Mouse (Mus musculus) kidney, embryonic 14.5 days (tissue): ENCODE results near the gene Hist1h2aa. TPM values are rescaled to one million over a fixed set of nuclear protein-coding genes. Genes with fewer than 3 reads are reported as not detected.
A peak's percentile ranks its signal among the peaks of the same experiment; 100 is the strongest.

Experiments used
- ATAC-seq: fragments of 200-750 bp; cut with Nextera tagmentation; 2 replicates; pipeline ENCODE4 v1.8.0; 2017; ENCODE audit warnings: moderate number of reproducible peaks, mild to moderate bottlenecking, moderate TSS enrichment, moderate library complexity; ENCODE audit not compliant: low FRiP score, low TSS enrichment
- H3K27ac ChIP-seq: fragments of 300-500 bp; sonication (generic); 2 replicates; pipeline ENCODE4 v1.5.1; 2014; ENCODE audit warnings: low read depth, mild to moderate bottlenecking, low read length, moderate library complexity, mixed read lengths
- H3K27me3 ChIP-seq: fragments of 300-500 bp; sonication (generic); 2 replicates; pipeline ENCODE4 v1.6.1; 2014; ENCODE audit warnings: mild to moderate bottlenecking, low read length; ENCODE audit not compliant: control insufficient read depth, insufficient read depth
- H3K36me3 ChIP-seq: fragments of 300-500 bp; sonication (generic); 2 replicates; pipeline ENCODE4 v1.6.1; 2014; ENCODE audit warnings: low read length, mixed read lengths; ENCODE audit not compliant: control insufficient read depth, insufficient read depth
- H3K4me1 ChIP-seq: fragments of 300-500 bp; sonication (generic); 2 replicates; pipeline ENCODE4 v1.6.1; 2014; ENCODE audit warnings: low read length, mixed read lengths; ENCODE audit not compliant: control insufficient read depth, insufficient read depth
- H3K4me2 ChIP-seq: fragments of 300-500 bp; sonication (generic); replicated peaks from 2 replicates; pipeline ENCODE4 v1.6.1; 2014; ENCODE audit warnings: low read depth, mild to moderate bottlenecking, low read length
- H3K4me3 ChIP-seq: fragments of 300-500 bp; sonication (generic); 2 replicates; pipeline ENCODE4 v1.5.1; 2014; ENCODE audit warnings: mild to moderate bottlenecking, low read length
- H3K9ac ChIP-seq: fragments of 300-500 bp; sonication (generic); 2 replicates; pipeline ENCODE4 v1.6.1; 2014; ENCODE audit warnings: low read depth, mild to moderate bottlenecking, low read length, moderate library complexity
- H3K9me3 ChIP-seq: fragments of 300-500 bp; sonication (generic); 2 replicates; pipeline ENCODE4 v1.6.1; 2016; ENCODE audit warnings: low read length; ENCODE audit not compliant: control insufficient read depth
- WGBS: fragments of 180-500 bp; shearing (Covaris S2); extraction: QIAGEN DNeasy Blood & Tissue Kit; methylation state at CpG from one replicate; pipeline ENCODE4 v1.1.7; 2014; 5-methylcytosine and 5-hydroxymethylcytosine counted together
- polyA plus RNA-seq: library from polyadenylated mRNA; unstranded; fragments of >200 nt; fragmentation: Nextera tagmentation; extraction: Ambion mirVana; gene quantifications from 2 replicates; pipeline ENCODE4 v1.2.1, GENCODE M21; 2014

Gene Hist1h2aa
- not detected in 2 replicates for polyA plus RNA-seq

DNA sequence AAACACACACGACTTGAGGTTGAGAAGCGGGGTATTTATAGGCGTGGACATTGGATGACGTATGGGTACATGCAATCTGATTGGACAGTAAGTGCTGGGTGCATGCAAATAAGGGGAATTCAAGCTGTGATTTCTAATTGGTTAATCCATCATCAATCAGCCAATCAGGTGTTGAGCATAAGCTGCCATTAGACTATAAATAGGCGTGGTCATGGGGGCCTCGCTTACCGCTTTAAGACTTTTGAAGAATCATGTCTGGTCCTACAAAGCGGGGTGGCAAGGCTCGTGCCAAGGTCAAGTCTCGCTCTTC lies at the start of gene Hist1h2aa:
Gene Hist1h2aa (plus strand): TSS at position 252 of the 310 bp plus-strand sequence.
- Histone ChIP-seq H3K4me3 (no peak within 1 kb of the TSS), H3K4me2 (no peak within 1 kb of the TSS), H3K9ac (no peak within 1 kb of the TSS), H3K36me3 (no peaks in the 10 kb centered on the region), H3K27ac (no peak within 1 kb of the TSS), H3K27me3 (no peaks in the 10 kb centered on the region), H3K4me1 (no peaks in the 10 kb centered on the region), H3K9me3 (no peaks in the 10 kb centered on the region)
- 92% methylated on average over 10 of the region's 10 CpGs for WGBS
- no peak for ATAC-seq

DNA sequence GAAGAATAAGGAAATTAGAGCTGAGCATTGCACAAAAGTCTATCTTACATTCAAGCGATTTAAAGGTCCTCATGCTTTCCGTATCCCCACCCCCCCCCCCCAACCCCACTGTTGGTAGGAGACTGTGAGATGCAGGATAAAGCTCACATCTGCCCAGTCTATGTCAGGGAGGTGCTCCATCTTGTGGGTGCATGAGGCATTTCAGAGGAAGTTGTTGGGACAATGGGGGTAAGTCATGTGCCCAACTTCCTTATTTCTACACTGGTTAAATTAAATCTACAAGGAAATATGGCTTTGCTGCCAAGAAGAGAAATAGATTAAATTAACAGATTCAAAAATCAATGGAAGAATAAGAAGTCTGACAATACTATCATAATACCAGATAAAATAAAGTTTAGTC lies 48.7 kb upstream of the Hist1h2aa start:
- no peak overlapping the region for H3K9ac ChIP-seq
- H3K27me3 ChIP-seq: no peaks in the 10 kb centered on the region
- no peaks in the 10 kb centered on the region for H3K9me3 ChIP-seq
- no peaks in the 10 kb centered on the region for H3K36me3 ChIP-seq
- WGBS: 41% methylated on average over 2 of the region's 2 CpGs
- H3K4me2 ChIP-seq: no peak overlapping the region
- no peak overlapping the region for H3K4me3 ChIP-seq
- ATAC-seq: no peak
- no peak overlapping the region for H3K27ac ChIP-seq
- 0 out of 2 replicates have a peak, but pooled peaks cover 4% of the 10 kb centered on the region for H3K4me1 ChIP-seq

DNA sequence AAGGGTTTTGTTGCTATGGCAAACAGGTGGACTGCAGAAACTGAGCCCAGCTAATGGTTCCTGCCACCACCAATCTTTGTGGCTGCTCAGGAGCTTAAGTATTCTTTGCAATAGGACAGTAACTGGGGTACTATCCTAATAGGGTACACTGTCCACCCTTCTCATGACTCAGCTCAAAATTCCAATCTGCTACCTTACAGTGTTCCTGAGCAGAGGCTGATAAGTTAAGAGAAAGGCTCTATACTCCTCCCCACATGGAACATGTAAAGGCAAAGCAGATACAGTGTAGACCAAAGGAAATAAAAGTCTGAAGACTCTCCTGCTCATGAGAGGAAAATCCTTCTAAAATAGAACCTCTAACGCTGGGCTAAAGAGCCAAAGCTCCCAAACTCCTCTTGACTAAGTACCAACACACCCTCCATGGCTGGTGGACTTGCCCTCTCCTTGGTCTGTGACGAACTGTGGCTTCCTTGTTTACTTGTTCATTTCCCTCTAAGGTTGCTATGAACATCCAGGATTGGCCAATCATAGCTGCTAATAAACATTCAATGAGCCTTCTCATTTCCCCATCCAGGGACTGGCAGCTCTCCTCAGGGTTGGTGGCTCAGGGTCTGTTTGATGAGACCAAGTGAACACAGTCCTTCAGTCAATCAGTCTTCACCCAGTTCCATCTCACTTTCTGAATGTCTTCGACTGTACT lies 47.1 kb upstream of the Hist1h2aa start:
- ATAC-seq: no peak
- H3K9me3 ChIP-seq: no peaks in the 10 kb centered on the region
- no peak overlapping the region for H3K27ac ChIP-seq
- H3K4me3 ChIP-seq: no peak overlapping the region
- no peak overlapping the region for H3K9ac ChIP-seq
- no peaks in the 10 kb centered on the region for H3K27me3 ChIP-seq
- 0 out of 2 replicates have a peak, but pooled peaks cover 4% of the 10 kb centered on the region for H3K4me1 ChIP-seq
- no peak overlapping the region for H3K4me2 ChIP-seq
- no peaks in the 10 kb centered on the region for H3K36me3 ChIP-seq
- WGBS: 84% methylated on average over 3 of the region's 3 CpGs

DNA sequence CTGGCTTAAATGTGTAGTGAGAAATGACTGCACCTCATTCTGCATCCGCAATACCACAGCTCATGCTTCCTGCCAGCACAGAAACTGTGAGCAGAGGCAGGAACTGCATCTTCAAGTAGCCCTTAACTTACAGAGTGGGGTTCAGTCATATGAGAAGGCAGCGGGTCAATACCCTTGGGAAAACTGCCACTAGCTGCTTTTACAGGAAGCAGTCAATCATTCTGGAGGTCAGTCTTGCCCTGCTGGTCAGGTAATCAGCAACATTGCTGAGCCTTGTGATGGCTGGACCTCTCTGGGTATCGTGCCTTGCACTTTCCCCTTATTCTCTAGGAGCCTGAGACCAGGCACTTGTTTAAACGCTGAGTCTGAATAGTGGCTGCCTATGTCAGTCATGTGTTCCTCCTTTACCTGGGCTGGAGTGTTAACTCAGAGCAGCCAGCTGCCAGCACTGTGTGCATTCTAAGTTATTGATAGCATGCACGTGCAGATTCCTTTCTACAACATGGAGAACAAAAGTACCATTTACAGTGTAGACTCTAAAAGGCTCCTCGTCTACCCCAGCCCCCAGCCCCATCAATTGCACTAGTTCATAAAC lies 45.2 kb upstream of the Hist1h2aa start:
- H3K36me3 ChIP-seq: no peaks in the 10 kb centered on the region
- no peak overlapping the region for H3K4me3 ChIP-seq
- 38% methylated on average over 6 of the region's 6 CpGs for WGBS
- H3K27ac ChIP-seq: no peak overlapping the region
- ATAC-seq: peak; percentile 39; the same call in 1 of the 2 replicates
- no peaks in the 10 kb centered on the region for H3K9me3 ChIP-seq
- no peak overlapping the region for H3K4me2 ChIP-seq
- H3K4me1 ChIP-seq: 0 out of 2 replicates have a peak, but pooled peaks cover 4% of the 10 kb centered on the region
- H3K9ac ChIP-seq: no peak overlapping the region
- H3K27me3 ChIP-seq: no peaks in the 10 kb centered on the region

DNA sequence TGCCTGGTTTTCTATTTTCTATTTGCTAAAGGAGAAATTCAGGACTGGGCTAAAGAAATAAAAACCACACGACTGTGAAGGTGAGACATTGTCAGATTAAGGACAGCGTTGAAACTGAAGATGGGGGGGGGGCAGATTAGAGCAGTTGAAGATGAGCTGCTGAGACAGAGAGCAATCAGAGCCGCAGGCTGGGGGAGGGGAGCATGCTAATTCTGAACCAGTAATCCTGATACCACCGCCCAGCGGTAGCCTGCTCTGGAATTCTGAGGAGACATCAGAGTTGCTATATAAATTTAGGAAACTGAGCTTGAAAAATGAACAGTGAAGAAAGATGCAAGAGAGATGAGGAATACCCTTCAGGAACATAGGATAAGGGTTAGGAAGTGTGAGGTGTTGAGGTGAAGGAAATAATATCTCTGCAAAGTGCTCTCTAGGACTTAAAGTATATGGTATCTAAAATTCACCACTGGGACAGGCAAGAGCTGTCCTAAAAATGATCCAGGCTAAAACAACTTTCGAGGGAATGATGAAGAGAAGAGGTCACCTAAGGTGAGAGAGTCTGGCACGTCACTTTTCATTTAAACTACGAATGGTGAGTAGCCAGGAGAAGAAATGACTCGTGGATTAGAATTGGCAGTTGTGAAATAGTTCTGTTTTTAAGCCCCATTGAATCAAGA lies 41.5 kb upstream of the Hist1h2aa start:
- H3K4me3 ChIP-seq: no peak overlapping the region
- no peaks in the 10 kb centered on the region for H3K9me3 ChIP-seq
- 39% methylated on average over 9 of the region's 9 CpGs for WGBS
- H3K4me1 ChIP-seq: 0 out of 2 replicates have a peak, but pooled peaks cover 4% of the 10 kb centered on the region
- no peaks in the 10 kb centered on the region for H3K36me3 ChIP-seq
- no peaks in the 10 kb centered on the region for H3K27me3 ChIP-seq
- no peak overlapping the region for H3K4me2 ChIP-seq
- no peak overlapping the region for H3K27ac ChIP-seq
- no peak for ATAC-seq
- no peak overlapping the region for H3K9ac ChIP-seq

DNA sequence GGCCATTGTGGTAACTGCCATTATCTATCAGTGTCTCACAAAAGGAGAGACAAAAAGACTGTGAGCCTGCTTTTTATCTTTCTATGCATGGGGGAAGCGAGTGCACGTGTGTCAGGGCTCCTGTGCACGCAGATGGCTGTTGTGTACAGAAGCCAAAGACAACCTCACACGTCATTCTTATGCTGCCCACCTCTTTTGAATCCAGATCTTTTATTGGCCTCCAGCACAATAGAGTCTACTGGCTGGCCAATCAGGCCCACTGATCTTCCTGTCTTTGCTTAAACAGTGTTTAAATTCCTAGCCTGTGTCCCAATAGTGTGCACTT lies 41.0 kb upstream of the Hist1h2aa start:
- Histone ChIP-seq H3K27ac (no peak overlapping the region), H3K4me1 (0 out of 2 replicates have a peak, but pooled peaks cover 6% of the 10 kb centered on the region), H3K27me3 (no peaks in the 10 kb centered on the region), H3K9ac (no peak overlapping the region), H3K4me3 (no peak overlapping the region), H3K4me2 (no peak overlapping the region), H3K9me3 (no peaks in the 10 kb centered on the region), H3K36me3 (no peaks in the 10 kb centered on the region)
- 69% methylated on average over 4 of the region's 4 CpGs for WGBS
- no peak for ATAC-seq

DNA sequence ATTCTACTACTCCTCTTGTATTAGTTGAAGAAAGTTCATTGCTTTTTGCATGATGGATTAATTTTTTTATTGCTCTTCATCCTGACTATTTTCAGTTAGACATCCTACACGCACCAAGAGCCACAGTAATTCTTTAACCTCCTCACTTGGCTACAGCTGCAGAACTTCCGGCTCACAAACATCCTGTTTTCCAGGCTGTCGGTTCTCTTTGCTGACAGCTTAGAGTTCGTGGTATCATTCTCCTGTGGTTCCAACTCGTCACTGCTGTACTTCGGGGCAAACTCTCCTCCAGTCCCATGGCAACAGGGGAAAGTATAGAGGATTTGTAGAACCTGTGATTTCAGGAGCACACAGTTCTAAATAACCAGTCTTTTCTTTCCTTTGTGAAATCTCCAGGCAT lies 36.0 kb upstream of the Hist1h2aa start:
- H3K4me1 ChIP-seq: 0 out of 2 replicates have a peak, but pooled peaks cover 5% of the 10 kb centered on the region
- H3K4me2 ChIP-seq: no peak overlapping the region
- no peak overlapping the region for H3K27ac ChIP-seq
- H3K27me3 ChIP-seq: no peaks in the 10 kb centered on the region
- H3K9ac ChIP-seq: no peak overlapping the region
- no peaks in the 10 kb centered on the region for H3K36me3 ChIP-seq
- 14% methylated on average over 6 of the region's 6 CpGs for WGBS
- no peak overlapping the region for H3K4me3 ChIP-seq
- ATAC-seq: no peak
- H3K9me3 ChIP-seq: no peaks in the 10 kb centered on the region

DNA sequence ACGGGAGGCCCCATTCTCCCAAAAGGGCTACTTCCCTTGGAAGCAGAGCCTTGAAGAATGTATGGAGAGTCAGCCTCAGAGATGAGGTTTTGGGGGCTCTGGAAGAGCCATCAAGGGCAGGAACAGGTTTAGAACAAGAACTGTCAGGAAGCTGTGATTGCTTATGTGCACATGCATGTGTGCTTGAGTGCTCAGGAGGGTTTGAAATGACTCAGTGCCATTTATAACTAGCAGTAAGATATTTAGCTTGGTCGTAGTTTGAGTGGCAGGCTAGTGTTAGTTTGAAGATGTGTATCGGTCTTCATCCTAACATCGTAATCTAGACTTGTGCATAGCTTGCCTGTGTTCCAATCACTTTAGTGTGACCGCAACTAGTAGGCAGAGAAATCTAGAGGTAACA lies 27.4 kb upstream of the Hist1h2aa start:
- no peaks in the 10 kb centered on the region for H3K27me3 ChIP-seq
- H3K4me2 ChIP-seq: no peak overlapping the region
- WGBS: 94% methylated on average over 5 of the region's 5 CpGs
- H3K27ac ChIP-seq: no peak overlapping the region
- H3K36me3 ChIP-seq: no peaks in the 10 kb centered on the region
- H3K9me3 ChIP-seq: no peaks in the 10 kb centered on the region
- H3K4me3 ChIP-seq: no peak overlapping the region
- H3K4me1 ChIP-seq: no peaks in the 10 kb centered on the region
- no peak overlapping the region for H3K9ac ChIP-seq
- no peak for ATAC-seq

DNA sequence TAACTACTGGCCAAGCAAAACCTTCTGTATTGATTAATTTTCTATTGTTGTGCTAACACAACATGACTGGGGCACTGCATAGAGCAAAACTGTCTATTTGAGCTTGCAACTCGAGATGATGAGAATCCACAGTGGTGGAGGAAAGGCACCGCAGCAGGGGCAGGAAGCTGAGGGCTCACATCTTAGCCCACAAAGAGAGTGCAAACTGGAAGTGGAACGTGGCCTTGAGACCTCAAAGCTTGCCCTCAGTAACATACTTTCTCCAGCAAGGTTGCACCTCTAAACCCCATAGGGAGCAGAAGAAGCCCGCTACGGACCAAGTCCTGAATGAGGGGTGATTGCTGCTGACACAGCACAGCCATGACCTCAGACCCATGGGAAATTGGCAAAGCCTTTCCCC lies 24.1 kb upstream of the Hist1h2aa start:
- no peak for ATAC-seq
- no peaks in the 10 kb centered on the region for H3K9me3 ChIP-seq
- H3K36me3 ChIP-seq: no peaks in the 10 kb centered on the region
- H3K4me3 ChIP-seq: no peak overlapping the region
- H3K27me3 ChIP-seq: no peaks in the 10 kb centered on the region
- WGBS: 84% methylated on average over 5 of the region's 5 CpGs
- H3K4me2 ChIP-seq: no peak overlapping the region
- H3K4me1 ChIP-seq: peaks cover 16% of the 10 kb centered on the region
- no peak overlapping the region for H3K27ac ChIP-seq
- no peak overlapping the region for H3K9ac ChIP-seq
